Mouse (Mus musculus) lung, postnatal 25 days (tissue): Measurements from ENCODE around the gene Inppl1.

ENCODE experiments used
- DNase-seq: peaks from one replicate; pipeline ENCODE4 v3.0.0; 2022; ENCODE audit warnings: low spot score

Inppl1 gene

DNA sequence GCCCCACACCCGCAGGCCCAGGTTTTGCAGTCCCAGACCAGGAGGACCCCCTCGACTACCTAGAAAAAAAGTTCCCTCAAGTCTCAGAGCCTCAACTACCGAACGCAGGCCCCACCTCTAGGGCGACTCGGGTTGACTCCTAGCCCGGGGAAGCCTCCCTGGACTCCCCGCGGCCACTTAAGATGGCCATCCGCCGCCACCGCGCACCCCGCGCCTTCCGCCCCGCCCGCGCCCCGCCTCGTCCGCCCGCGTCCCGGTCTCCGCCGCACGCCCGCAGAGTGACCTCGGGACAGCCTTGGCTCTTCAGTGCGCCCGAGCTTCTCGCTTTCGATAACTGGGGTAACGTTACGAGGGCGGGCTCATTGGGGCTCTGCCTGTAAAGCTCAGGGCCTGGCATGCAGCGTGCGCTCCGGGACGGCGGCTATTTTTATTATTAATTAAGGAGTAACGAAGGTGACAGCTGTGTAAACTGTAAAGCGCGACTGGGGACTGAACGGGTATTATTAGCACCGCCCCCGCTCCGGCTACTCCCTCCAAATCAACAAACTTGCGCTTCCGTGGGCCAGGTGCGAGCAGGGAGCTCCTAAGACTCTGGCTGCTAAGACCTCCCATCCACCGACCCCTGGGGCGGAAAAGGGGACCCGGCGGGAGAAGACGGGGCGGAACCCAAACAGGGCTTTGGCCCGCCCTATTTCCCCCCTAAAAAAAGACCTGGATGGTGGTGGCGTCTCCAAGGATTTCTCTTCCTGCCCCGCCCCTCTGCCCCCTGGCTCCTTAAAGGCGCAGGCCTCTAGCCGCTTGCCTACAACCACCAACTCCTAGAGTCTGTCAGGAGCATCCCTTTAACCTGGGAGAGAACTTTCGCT is at the start of gene Inppl1:
Inppl1 (minus strand) TSS at position 624 of the 866 bp plus-strand sequence.
- DNase-seq: peak; percentile 93

DNA sequence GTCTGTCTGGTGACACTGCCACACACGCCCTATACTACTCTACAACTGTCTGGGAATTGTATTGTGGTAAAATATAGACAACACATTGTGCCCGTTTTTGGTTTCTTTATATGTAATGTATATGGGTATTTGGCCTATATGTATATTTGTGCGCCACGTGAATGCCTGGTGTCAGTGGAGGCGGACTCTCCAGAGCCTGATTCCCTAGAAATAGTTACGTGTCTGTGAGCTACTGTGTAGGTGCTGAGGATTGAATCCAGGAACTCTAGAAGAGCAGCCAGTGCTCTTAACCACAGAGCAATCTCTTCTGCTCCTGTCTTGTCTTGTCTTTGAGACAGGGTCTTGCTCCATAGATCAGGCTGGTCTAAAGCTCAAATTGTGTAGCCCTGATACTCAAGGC is 48.2 kb upstream of the Inppl1 start:
- no peak for DNase-seq

DNA sequence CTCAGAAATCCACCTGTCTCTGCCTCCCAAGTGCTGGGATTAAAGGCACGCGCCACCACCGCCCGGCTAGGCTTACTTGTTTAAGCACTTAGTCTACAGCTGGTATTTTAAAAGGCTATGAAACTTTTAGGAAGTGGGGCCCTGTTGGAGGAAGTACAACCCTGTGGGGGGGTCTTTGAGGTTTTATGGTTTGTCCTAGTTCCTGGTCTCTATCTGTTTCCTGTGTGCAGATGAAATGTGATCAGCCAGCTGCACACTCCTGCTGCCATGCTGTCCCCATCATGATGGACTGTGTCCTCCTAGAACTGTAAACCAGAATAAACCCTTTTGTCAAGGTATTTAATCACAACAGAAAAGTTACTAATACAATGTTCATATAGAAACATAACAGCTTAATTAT is 46.1 kb upstream of the Inppl1 start:
- DNase-seq: no peak

DNA sequence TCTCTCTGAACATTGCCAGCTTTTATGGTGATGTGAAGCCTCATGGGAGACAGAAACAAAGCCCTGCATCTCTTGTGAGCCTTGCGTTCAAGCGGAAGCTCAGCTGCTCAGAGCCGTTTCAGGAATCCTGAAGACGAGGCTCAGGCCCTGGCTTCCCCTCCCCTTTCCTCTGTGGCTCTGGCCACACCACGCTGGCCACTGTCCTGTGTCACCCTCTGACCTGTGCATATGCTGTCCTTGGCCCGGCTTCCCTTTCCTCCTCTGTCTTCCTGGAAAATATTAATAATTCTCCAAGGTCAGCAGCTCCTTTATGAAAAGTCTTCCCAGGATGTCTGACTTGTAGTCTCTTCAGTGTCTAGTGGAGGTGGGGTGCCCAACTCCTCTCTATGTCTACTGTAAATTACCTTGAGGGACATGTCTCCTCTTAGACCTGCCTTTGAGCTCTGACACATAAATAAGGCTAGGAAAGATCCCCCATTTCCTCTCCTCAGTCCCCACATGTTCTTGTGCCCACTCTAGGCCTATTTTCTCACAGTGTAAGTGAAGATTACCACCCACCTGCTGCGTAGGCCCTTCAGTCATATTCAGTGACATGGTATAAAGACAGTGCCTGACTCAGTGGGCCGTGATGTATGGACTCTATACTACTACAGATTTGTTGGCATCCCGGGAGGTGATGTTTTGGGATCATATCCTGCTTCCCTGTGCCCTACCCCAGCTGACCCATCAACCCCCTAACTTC is 44.6 kb upstream of the Inppl1 start:
- no peak for DNase-seq

DNA sequence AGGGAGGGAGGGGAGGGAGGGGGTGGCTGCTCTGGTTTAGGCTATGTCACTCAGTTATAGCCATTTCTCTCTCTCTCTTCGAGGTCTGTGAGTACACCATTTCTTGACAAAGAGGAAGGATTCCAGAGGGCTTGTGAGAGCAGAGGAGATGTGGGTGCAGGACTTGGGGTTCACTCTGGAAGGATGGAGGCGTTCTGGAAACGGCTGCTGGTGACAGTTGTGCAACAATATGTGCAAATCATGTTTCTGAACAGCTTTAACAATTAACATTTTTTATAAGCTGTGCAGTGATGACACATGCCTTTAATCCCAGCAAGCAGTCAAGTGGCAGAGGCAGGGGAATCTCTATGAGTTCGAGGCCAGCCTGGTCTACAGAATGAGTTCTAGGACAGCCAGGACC is 42.8 kb upstream of the Inppl1 start:
- no peak for DNase-seq

DNA sequence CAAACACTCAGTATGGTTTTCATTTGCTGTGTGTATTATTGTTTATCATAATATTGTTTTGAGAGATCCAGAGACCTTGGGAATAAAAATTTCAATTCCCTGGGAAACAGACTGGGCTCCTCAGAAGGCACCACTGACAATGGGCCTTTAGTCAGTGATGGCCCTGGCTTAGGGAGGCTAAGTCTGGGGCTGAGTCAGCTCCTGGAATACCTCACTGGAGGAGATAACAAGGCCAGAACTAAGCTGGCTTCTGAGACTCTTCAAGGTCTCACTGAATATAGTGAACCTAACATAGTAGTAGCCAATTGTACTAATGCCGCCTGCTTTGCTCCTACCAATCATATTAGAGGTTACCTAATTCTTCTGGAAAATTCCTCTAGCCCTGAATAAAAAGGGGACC is 37.9 kb upstream of the Inppl1 start:
- DNase-seq: no peak

DNA sequence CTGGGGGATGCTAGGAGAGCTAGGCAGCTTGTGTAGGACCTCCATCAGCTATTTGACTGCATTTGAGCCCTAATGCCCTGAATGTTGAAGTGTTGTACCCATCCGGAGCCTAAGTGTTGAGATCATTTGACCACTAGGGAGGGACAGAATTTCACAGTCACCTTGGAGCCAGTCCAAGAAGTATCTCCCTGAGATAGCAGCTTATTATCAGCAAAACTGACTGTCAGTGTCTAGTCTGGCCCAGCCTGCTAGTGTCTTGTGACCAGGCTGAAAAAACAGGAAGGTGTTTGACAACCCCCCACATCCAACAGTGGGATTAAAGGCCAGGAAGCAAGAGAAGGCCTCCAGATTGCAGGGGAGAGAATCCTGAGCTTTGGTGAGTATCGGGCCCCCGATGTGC is 33.3 kb upstream of the Inppl1 start:
- DNase-seq: no peak

DNA sequence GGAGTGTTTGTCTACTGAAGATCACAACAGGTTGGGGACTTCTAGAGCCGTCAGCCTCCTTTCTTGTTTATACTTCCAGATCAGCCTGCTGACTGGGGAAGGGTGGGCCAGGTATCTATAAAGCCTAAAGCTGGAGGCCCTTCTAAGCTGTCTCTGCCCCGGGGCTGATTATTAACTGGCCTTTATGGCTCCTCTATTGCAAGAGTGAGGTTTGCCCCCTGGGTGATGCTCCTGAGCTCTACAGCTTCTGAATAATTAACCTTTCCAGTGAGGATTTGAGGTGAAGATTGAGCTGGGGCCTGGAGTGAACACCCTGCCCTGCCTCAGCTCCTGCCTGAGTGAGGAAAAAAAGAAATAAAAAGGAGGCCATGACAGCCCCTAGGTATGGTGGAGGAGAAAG is 32.6 kb upstream of the Inppl1 start, which contains the start of gene Folr1:
Folr1 (minus strand) TSS at position 160 of the 400 bp plus-strand sequence.
- no peak for DNase-seq

DNA sequence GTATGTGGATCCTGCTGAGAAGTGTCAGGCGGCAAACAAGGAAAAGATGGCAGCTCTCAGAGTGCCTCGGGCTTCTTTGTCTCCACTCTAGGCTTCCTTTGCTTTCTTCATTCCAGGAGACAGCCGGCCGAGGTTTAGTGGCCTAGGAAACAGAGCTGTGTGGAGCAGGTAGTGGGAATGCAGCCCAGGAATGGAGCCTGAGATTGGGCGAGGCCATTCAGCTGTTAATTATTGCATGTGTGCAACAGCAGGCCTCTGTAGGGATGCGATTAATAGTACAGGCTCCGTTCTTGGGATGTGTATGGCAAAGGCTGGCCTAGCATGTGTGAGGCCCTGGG is 31.1 kb upstream of the Inppl1 start:
- no peak for DNase-seq

DNA sequence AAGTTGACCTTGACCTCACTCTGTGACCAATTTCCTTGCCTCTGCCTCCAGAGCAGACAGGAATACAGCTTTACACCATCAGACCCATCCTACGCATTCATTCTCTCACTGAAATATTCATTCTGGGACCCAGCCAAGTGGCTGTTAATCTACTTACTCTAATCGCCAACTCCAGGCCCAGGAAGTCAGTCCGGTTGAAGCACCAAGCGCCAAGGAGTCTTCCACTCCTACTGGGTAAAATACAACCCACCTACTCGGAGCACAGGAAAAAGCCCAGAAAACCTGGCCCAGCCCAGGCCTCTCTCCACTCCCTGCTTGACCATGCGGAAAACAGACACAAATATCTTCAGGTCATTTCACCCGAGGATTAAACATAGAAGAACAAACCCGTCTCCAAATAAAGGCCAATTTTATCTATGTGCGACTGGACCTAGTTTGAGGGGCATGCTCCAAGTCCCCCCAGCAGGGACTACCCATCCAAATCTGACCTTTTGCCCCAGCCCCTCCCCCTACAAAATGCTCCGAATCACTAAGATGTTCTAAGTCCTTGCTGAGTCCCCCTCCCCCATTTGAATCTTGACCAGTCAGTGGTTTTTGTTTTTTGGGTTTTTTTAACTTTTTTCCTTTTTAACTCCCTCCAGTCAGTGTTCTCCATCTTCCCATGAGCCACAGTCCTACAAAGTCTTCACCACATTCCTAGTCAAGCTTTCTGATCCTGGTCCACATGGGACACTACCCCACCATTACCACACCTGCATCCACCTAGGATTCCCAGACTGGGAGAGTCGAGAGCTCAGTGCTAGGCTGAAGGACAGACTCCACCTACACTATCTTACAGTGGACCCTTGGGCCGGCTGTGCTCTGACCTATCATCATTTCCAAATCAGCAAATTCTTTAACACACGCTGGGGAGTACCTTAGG is 30.5 kb upstream of the Inppl1 start:
- DNase-seq: no peak

DNA sequence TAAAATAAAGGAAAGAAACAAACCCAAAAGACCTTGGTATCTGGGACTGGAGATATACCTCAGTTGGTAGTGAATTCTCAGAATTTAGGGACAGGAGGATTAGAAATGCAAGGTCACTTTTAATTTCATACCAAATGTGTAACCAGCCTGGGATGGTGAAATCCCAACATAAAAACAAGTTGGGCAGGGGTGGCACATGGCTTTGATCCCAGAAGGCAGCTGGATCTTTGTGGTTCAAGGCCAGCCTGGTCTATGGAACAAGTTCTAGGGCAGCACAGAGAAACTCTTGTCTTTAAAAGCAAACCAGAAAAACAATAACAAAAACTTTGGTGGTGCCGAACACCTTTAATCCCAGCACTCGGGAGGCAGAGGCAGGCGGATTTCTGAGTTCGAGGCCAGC is 29.5 kb upstream of the Inppl1 start:
- no peak for DNase-seq

DNA sequence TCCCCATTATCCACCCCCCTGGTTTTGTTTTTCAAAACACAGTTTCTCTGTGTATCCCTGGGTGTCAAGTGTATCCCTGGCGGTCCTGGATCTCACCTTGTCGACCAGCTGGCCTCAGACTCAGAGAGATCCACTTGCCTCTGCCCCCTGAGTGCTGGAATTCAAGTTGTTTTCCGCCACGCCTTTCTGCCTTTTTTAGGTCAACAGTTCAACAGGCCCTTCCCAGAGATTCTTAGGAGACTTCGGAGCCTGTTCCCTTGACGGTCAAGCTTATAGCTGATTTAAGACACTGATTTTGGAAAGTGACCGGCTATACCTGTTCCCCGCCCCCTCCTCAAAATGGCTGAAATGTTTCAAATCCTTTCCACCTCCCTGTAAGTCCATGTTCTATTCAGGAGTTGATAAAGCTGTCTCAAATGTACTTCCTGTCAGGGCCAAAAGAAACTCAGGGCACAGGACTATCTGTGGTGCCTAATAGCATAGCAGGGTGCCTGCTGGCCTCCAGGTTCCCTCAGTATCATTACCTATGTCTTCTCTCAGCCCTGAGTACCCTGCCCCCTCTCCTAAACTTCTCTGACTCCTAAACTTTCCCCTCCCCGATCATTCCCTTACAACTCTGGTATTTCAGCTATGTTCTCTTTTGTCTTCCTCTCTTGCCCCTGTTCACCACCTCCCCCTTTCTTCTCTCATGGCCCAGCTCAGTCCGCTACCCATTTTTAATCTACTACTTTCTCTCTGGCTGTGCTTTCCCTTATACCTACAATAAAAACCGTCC is 28.6 kb upstream of the Inppl1 start:
- DNase-seq: no peak

DNA sequence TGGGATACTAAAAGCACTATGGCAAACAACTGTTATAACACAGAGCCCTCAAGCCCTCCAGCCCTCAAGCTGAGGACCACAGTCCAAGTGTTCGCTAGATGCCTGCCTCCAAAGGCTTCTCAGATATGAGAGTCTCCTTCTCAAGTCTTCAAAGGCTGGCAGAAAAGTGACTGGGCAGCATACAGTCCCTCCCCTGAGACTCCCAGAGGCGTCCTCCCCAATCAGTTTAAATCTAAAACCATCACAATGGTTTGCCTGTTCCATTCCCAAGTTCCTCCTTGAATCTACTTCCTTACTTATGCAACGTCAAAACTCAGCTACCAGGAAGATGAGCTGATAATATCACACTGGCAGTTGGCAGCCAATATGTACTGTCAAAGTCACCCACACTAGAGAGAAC is 25.4 kb upstream of the Inppl1 start, which contains the start of gene Anapc15:
Anapc15 (plus strand) TSS at position 301 of the 400 bp plus-strand sequence.
- DNase-seq: no peak

DNA sequence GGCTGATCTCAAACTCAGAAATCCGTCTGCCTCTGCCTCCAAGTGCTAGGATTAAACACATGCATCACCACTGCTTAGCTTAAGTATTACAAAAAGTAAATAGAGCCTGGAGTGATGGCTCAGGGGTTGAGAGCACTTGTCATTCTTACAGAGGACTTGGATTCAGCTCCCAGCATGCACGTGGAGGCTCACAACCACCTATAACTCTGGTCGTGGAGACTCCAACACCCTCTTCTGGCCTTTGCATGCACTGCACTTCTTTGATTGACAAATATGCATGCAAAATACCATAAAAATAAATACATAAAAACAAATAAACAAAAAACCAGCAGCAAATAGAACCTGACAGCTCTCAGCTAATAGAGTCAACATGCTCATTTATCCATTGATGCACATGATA is 24.3 kb upstream of the Inppl1 start:
- no peak for DNase-seq

DNA sequence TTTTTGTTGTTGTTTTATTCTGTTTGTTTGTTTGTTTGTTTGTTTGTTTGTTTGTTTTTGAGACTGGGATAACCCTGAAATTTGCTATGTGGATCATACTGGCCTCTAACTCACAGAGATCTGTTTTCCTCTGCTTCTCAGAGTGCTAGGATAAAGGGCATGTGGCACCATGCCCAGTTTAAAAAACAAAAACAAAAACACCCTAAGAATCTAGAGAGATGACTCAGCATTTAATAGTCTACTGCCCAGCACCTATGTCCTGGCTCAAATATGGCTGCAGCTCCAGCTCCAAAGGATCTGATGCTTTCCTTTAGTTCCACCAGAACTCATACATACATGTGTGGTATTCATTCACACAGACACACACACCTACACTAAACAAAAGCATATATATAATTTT is 22.9 kb upstream of the Inppl1 start:
- no peak for DNase-seq

DNA sequence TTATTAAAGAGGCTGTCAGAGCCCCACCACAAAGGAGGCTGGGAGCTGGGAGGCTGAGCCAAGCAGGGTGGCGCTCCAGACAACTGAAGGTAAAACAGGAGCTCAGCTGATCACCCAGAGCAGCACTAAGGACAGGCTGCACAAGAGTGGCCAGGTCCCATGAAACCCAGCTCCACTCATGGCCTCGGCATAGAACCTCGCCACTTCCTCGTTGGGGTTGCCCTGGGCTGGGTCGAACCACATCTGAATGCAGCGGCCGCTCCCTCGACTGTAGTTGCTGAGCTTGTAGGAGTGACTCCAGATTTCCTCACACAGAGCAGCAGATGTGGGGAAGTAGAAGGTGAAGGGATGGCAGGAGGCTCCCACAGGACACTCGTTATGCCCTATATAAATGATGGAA is 20.3 kb upstream of the Inppl1 start:
- DNase-seq: peak; percentile 25

DNA sequence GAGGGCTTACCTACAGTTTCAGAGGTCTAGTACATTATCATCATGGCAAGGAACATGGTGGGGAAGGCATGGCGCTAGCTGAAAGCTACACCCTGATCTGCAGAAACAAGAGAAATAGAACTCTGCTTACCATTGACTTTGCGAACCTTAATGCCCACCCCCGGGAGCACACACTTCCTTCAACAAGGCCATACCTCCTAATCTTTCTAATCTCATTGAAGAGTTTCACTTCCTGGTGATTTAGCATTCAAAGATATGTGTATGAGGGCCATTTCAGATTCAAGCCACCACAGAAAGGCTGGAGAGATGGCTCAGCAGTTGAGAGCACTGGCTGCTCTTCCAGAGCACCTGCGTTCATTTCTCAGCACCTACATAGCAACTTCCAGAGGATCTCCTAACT is 19.1 kb upstream of the Inppl1 start, which contains the start of gene Folr2:
Folr2 (minus strand) TSS at position 101 of the 400 bp plus-strand sequence.
- DNase-seq: no peak

DNA sequence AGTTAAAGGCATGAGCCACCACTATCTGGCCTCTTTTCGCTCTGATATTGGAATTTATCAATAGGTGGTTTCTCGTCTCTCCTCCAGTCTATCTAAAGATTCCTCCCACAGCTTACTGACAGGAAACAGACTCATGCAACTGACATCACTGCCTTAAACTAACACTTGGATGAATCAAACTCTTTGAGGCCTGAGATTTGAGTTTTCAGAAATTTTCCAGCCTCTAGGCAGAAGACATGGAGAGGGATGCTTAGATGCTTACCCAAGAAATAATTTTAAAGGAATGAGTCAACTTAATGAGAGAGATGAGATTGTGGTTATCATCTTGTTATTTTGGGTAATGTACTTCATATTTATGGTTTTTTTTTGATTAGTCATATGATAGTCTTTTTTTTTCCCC is 15.8 kb upstream of the Inppl1 start:
- DNase-seq: no peak

DNA sequence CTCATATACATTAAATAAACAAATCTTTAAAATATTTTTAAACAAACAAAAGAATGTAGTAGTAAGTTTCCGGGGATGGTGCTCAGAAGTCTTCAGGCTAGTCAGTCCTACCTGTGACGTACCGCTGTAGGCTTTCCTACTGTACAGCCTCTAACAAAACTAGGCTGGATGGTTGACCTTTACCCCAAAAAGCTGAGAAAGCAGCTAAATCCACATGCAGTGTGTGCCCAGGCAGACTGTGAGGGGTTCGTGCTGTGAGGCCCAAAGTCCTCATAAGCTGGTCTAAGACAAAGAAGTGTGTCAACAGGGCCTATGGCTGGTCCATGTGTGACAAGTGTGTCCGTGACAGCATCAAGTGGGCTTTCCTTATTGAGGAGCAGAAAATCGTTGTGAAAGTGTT is 14.8 kb upstream of the Inppl1 start:
- no peak for DNase-seq

DNA sequence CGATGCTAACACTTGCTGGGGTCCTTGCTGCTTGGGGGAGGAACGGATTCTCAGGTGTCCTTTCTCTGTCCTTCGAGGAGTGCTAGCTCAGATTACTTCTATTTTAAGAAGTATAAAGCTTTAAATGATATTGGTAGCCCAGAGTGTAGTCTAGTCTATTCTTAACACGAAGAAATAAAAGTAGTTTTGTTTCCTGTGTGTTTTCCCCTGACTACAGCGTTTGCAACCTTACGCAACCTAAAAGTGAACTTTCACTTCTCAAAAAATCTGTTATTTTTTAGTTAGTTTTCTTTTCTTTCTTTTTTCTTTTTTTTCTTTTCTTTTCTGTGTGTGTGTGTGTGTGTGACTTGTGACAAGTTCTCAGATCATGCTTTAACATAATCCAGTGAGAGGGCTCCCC is 13.7 kb upstream of the Inppl1 start:
- DNase-seq: no peak

DNA sequence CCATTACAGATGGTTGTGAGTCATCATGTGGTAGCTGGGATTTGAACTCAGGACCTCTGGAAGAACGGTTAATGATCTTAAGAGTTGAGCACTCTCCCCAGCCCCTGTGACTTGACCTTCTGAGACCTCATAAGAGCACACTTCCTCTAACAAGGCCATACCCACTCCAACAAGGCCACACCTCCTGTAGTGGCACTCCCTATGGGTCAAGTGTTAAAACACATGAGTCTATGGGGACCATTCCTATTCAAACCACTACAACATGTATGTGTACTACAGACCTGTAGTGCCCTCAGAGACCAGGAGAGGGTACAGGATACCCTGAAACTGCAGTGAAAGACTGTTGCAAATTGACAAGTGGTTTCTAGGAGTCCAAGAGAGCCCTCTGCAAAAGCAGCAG is 9.9 kb upstream of the Inppl1 start:
- DNase-seq: no peak

DNA sequence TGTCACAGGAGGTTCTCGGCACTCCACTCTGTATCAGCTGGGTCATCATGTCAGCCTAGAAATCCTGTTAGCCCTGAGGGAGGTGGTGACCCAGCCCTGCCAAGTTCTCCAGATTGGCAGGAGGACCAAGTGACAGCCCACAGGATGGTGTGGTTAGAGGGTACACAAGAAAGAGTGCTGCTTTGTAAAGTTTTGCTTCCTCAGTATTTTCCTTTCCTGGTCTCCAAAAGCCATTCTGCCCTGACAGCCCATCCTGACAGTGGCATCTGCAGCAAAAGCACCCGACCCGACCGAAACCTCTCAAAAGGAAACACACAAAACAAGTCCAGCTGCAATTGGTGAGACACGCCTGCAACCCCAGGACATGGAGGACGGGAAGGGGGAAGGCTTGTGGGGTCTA is 6.2 kb upstream of the Inppl1 start:
- DNase-seq: no peak
